9 mouse cellular contexts compared by ENCODE assay signal in genomic region chr12:77056748-77057370, GRCm38 (mm10).
DNase-seq lines count a peak whose midpoint lies in the region; ATAC-seq and TF ChIP-seq lines count a peak whose summit lies in the region.
"Had no signal": no experiment of that assay in that cellular context is flagged by ENCODE, and none has a peak within 500 bp of the region (broad histone marks: within the 10 kb centered on the region; RNA-seq: fewer than 3 reads in every experiment).

No protein-coding gene starts in this region.

- WGBS in lung, adult 2 months = 42% methylated on average over 5 of the region's 5 CpGs
- 73% methylated on average over 5 of the region's 5 CpGs for WGBS in hindbrain, embryonic 10.5 days
- WGBS in forebrain, embryonic 14.5 days = 81% methylated on average over 5 of the region's 5 CpGs

- 0 out of 2 replicates have a peak, but pooled peaks cover 2% of the 10 kb centered on the region for H3K4me1 ChIP-seq in lung, adult 2 months (ENCODE audit: control insufficient read depth, insufficient read depth, low read length)
- peaks cover 31% of the 10 kb centered on the region for H3K4me1 ChIP-seq in hindbrain, embryonic 10.5 days (replicated peaks)
- no peaks in the 10 kb centered on the region for H3K4me1 ChIP-seq in forebrain, embryonic 14.5 days (ENCODE audit: control insufficient read depth, insufficient read depth, low read length)

- H3K36me3 ChIP-seq in hindbrain, embryonic 10.5 days = no peaks in the 10 kb centered on the region
- no peaks in the 10 kb centered on the region for H3K36me3 ChIP-seq in forebrain, embryonic 14.5 days (ENCODE audit: control insufficient read depth, insufficient read depth, low read length)
- H3K36me3 ChIP-seq: forebrain, embryonic 10.5 days had no signal

- peak; percentile 9 for ATAC-seq in activated CD4-positive, CD25-positive, alpha-beta regulatory T cell, adult 4 months
- no peak for ATAC-seq in forebrain, embryonic 14.5 days

- H3K27ac ChIP-seq in hindbrain, embryonic 10.5 days = no peak overlapping the region
- no peak overlapping the region for H3K27ac ChIP-seq in forebrain, embryonic 14.5 days (ENCODE audit: low read depth, low read length)
- H3K27ac ChIP-seq: forebrain, embryonic 10.5 days had no signal

- peaks cover 34% of the 10 kb centered on the region for H3K27me3 ChIP-seq in hindbrain, embryonic 10.5 days (ENCODE audit: insufficient read depth, poor library complexity, severe bottlenecking)
- no peaks in the 10 kb centered on the region for H3K27me3 ChIP-seq in forebrain, embryonic 14.5 days (replicated peaks; ENCODE audit: control insufficient read depth, insufficient read depth, low read length)

- H3K9me3 ChIP-seq in hindbrain, embryonic 10.5 days = no peaks in the 10 kb centered on the region
- H3K9me3 ChIP-seq in forebrain, embryonic 14.5 days (replicated peaks; ENCODE audit: control insufficient read depth, low read length) = no peaks in the 10 kb centered on the region
- H3K9me3 ChIP-seq: forebrain, embryonic 10.5 days had no signal

- no peak overlapping the region for H3K4me2 ChIP-seq in forebrain, embryonic 14.5 days (ENCODE audit: low read length)

- DNase-seq in lung, adult 18-20 months = peak; percentile 35 to 39
- no peak for DNase-seq in lung, adult 2 months
- peak; percentile 30 for DNase-seq in lung, postnatal 10 days
- DNase-seq in thymus, postnatal 25 days = peak; percentile 58
- DNase-seq in hindbrain, embryonic 10.5 days (ENCODE audit: low spot score) = no peak
- no peak for DNase-seq in forebrain, embryonic 14.5 days (ENCODE audit: low spot score)
- DNase-seq: layer of hippocampus, postnatal 36 days had no signal

- no peak overlapping the region for H3K9ac ChIP-seq in forebrain, embryonic 14.5 days (ENCODE audit: low read length)

- TF ChIP-seq POLR2A in lung, adult 2 months (IDR thresholded peaks at IDR 0.05; ENCODE audit: borderline replicate concordance, extremely low read depth, low read depth, low read length) = no peak

- no peak for TF ChIP-seq CTCF in lung, adult 2 months (IDR thresholded peaks at IDR 0.05; ENCODE audit: insufficient read depth, low read length)

- H3K4me3 ChIP-seq in lung, adult 2 months (replicated peaks; ENCODE audit: extremely low read depth, low read depth, low read length) = no peak overlapping the region
- H3K4me3 ChIP-seq in hindbrain, embryonic 10.5 days = no peak overlapping the region
- H3K4me3 ChIP-seq in forebrain, embryonic 14.5 days (ENCODE audit: low read depth, low read length) = no peak overlapping the region
- H3K4me3 ChIP-seq: forebrain, embryonic 10.5 days had no signal

Comparison
In these comparisons a context has a peak if more than half of its experiments do, and no peak if none do; other contexts are left out.
1. DNase-seq: peak in lung, adult 18-20 months (2 of 2), lung, postnatal 10 days (single experiment) and thymus, postnatal 25 days (single experiment); none in lung, adult 2 months (single experiment), hindbrain, embryonic 10.5 days (single experiment) and forebrain, embryonic 14.5 days (single experiment).